Mouse (Mus musculus): ENCODE measurements around the gene Ptpru. TPM values are rescaled to one million over a fixed set of nuclear protein-coding genes. Genes with fewer than 3 reads are reported as not detected.
A peak's percentile ranks its signal among the peaks of the same experiment; 100 is the strongest.

Gene Ptpru
- polyA plus RNA-seq, 1 experiment from 2014 or later: 11.4 TPM

GRCm38 (mm10) chr4:131744685-131745043, 93.4 kb downstream of the Ptpru start:
- 84% methylated on average over 5 of the region's 5 CpGs for WGBS
- Histone ChIP-seq H3K9me3 (ENCODE audit: control insufficient read depth, low read length) (no peaks in the 10 kb centered on the region), H3K4me1 (ENCODE audit: control insufficient read depth, insufficient read depth, low read length) (no peaks in the 10 kb centered on the region), H3K4me2 (no peak overlapping the region), H3K4me3 (ENCODE audit: low read depth, low read length) (no peak overlapping the region), H3K36me3 (ENCODE audit: control insufficient read depth, insufficient read depth, low read length) (no peaks in the 10 kb centered on the region), H3K27ac (ENCODE audit: low read depth, low read length) (no peak overlapping the region), H3K9ac (ENCODE audit: low read length) (no peak overlapping the region), H3K27me3 (ENCODE audit: control insufficient read depth, insufficient read depth, low read length) (no peaks in the 10 kb centered on the region)
- DNase-seq (ENCODE audit: low spot score, missing footprints): peak; percentile 45
- no peak for ATAC-seq (ENCODE audit: low FRiP score)

- Histone ChIP-seq H3K27ac (ENCODE audit: low read depth, low read length) (no peak overlapping the region), H3K36me3 (ENCODE audit: control insufficient read depth, insufficient read depth, low read length) (no peaks in the 10 kb centered on the region), H3K27me3 (ENCODE audit: control insufficient read depth, insufficient read depth, low read length) (no peaks in the 10 kb centered on the region), H3K9me3 (ENCODE audit: control insufficient read depth, low read length) (no peaks in the 10 kb centered on the region), H3K9ac (ENCODE audit: low read length) (no peak overlapping the region), H3K4me2 (no peak overlapping the region), H3K4me1 (ENCODE audit: control insufficient read depth, insufficient read depth, low read length) (no peaks in the 10 kb centered on the region), H3K4me3 (ENCODE audit: low read depth, low read length) (no peak overlapping the region)
- ATAC-seq (ENCODE audit: low FRiP score) (no peak), DNase-seq (ENCODE audit: low spot score, missing footprints) (peak; percentile 33)
- 66% methylated on average over 5 of the region's 5 CpGs for WGBS
Observed at GRCm38 (mm10) chr4:131743831-131744684, 94.0 kb downstream of the Ptpru start.

GRCm38 (mm10) chr4:131743031-131743430, 95.1 kb downstream of the Ptpru start:
- no peak overlapping the region for H3K9ac ChIP-seq (ENCODE audit: low read length)
- no peak for ATAC-seq (ENCODE audit: low FRiP score)
- DNase-seq (ENCODE audit: low spot score, missing footprints): peak; percentile 56

GRCm38 (mm10) chr4:131740621-131741020, 97.5 kb downstream of the Ptpru start:
- Histone ChIP-seq H3K36me3 (ENCODE audit: control insufficient read depth, insufficient read depth, low read length) (no peaks in the 10 kb centered on the region), H3K4me3 (ENCODE audit: low read depth, low read length) (no peak overlapping the region), H3K4me2 (no peak overlapping the region), H3K27ac (ENCODE audit: low read depth, low read length) (no peak overlapping the region), H3K4me1 (ENCODE audit: control insufficient read depth, insufficient read depth, low read length) (no peaks in the 10 kb centered on the region), H3K27me3 (ENCODE audit: control insufficient read depth, insufficient read depth, low read length) (no peaks in the 10 kb centered on the region), H3K9ac (ENCODE audit: low read length) (no peak overlapping the region), H3K9me3 (ENCODE audit: control insufficient read depth, low read length) (no peaks in the 10 kb centered on the region)
- no peak for DNase-seq (ENCODE audit: low spot score, missing footprints)
- ATAC-seq (ENCODE audit: low FRiP score): no peak
- 82% methylated on average over 5 of the region's 5 CpGs for WGBS

More at GRCm38 (mm10) chr4:131743031-131743430, 95.1 kb downstream of the Ptpru start:
- no peak overlapping the region for H3K4me3 ChIP-seq (ENCODE audit: low read depth, low read length)
- H3K9me3 ChIP-seq (ENCODE audit: control insufficient read depth, low read length): no peaks in the 10 kb centered on the region
- H3K4me1 ChIP-seq (ENCODE audit: control insufficient read depth, insufficient read depth, low read length): no peaks in the 10 kb centered on the region
- 83% methylated on average over 13 of the region's 13 CpGs for WGBS
- H3K36me3 ChIP-seq (ENCODE audit: control insufficient read depth, insufficient read depth, low read length): no peaks in the 10 kb centered on the region
- H3K27ac ChIP-seq (ENCODE audit: low read depth, low read length): no peak overlapping the region
- H3K27me3 ChIP-seq (ENCODE audit: control insufficient read depth, insufficient read depth, low read length): no peaks in the 10 kb centered on the region
- no peak overlapping the region for H3K4me2 ChIP-seq

- H3K4me1 ChIP-seq (ENCODE audit: control insufficient read depth, insufficient read depth, low read length): no peaks in the 10 kb centered on the region
- H3K27me3 ChIP-seq (ENCODE audit: control insufficient read depth, insufficient read depth, low read length): no peaks in the 10 kb centered on the region
- H3K36me3 ChIP-seq (ENCODE audit: control insufficient read depth, insufficient read depth, low read length): no peaks in the 10 kb centered on the region
- ATAC-seq (ENCODE audit: low FRiP score): no peak
- H3K9ac ChIP-seq (ENCODE audit: low read length): no peak overlapping the region
- no peak overlapping the region for H3K4me2 ChIP-seq
- H3K27ac ChIP-seq (ENCODE audit: low read depth, low read length): no peak overlapping the region
- 56% methylated on average over 7 of the region's 7 CpGs for WGBS
- no peak overlapping the region for H3K4me3 ChIP-seq (ENCODE audit: low read depth, low read length)
- no peak for DNase-seq (ENCODE audit: low spot score, missing footprints)
- no peaks in the 10 kb centered on the region for H3K9me3 ChIP-seq (ENCODE audit: control insufficient read depth, low read length)
Observed at GRCm38 (mm10) chr4:131728628-131729027, 109.5 kb downstream of the Ptpru start.

GRCm38 (mm10) chr4:131723415-131724080, 114.5 kb downstream of the Ptpru start:
- WGBS: 57% methylated on average over 11 of the region's 11 CpGs
- ATAC-seq (ENCODE audit: low FRiP score) (no peak), DNase-seq (ENCODE audit: low spot score, missing footprints) (peak; percentile 94)
- no peaks in the 10 kb centered on the region for H3K9me3 ChIP-seq (ENCODE audit: control insufficient read depth, low read length)
- no peaks in the 10 kb centered on the region for H3K36me3 ChIP-seq (ENCODE audit: control insufficient read depth, insufficient read depth, low read length)
- no peak overlapping the region for H3K9ac ChIP-seq (ENCODE audit: low read length)
- peaks cover 8% of the 10 kb centered on the region; the same call in 1 of the 2 replicates for H3K4me1 ChIP-seq (ENCODE audit: control insufficient read depth, insufficient read depth, low read length)
- H3K4me3 ChIP-seq (ENCODE audit: low read depth, low read length): no peak overlapping the region
- H3K27me3 ChIP-seq (ENCODE audit: control insufficient read depth, insufficient read depth, low read length): no peaks in the 10 kb centered on the region
- H3K27ac ChIP-seq (ENCODE audit: low read depth, low read length): no peak overlapping the region
- H3K4me2 ChIP-seq: no peak overlapping the region

- ATAC-seq (ENCODE audit: low FRiP score) (no peak), DNase-seq (ENCODE audit: low spot score, missing footprints) (no peak)
- Histone ChIP-seq H3K36me3 (ENCODE audit: control insufficient read depth, insufficient read depth, low read length) (no peaks in the 10 kb centered on the region), H3K4me2 (no peak overlapping the region), H3K4me1 (ENCODE audit: control insufficient read depth, insufficient read depth, low read length) (peaks cover 8% of the 10 kb centered on the region; the same call in 1 of the 2 replicates), H3K27ac (ENCODE audit: low read depth, low read length) (no peak overlapping the region), H3K9me3 (ENCODE audit: control insufficient read depth, low read length) (no peaks in the 10 kb centered on the region), H3K9ac (ENCODE audit: low read length) (no peak overlapping the region), H3K27me3 (ENCODE audit: control insufficient read depth, insufficient read depth, low read length) (no peaks in the 10 kb centered on the region), H3K4me3 (ENCODE audit: low read depth, low read length) (no peak overlapping the region)
- whole genome bisulfite sequencing: 44% methylated on average over 8 of the region's 8 CpGs
Observed at GRCm38 (mm10) chr4:131722121-131722841, 115.8 kb downstream of the Ptpru start.

GRCm38 (mm10) chr4:131719151-131719550, 118.9 kb downstream of the Ptpru start:
- no peak overlapping the region for H3K4me3 ChIP-seq (ENCODE audit: low read depth, low read length)
- no peak for DNase-seq (ENCODE audit: low spot score, missing footprints)
- H3K9me3 ChIP-seq (ENCODE audit: control insufficient read depth, low read length): no peaks in the 10 kb centered on the region
- no peak overlapping the region for H3K27ac ChIP-seq (ENCODE audit: low read depth, low read length)
- no peaks in the 10 kb centered on the region for H3K27me3 ChIP-seq (ENCODE audit: control insufficient read depth, insufficient read depth, low read length)
- ATAC-seq (ENCODE audit: low FRiP score): no peak
- peaks cover 8% of the 10 kb centered on the region; the same call in 1 of the 2 replicates for H3K4me1 ChIP-seq (ENCODE audit: control insufficient read depth, insufficient read depth, low read length)
- 79% methylated on average over 5 of the region's 5 CpGs for WGBS
- no peaks in the 10 kb centered on the region for H3K36me3 ChIP-seq (ENCODE audit: control insufficient read depth, insufficient read depth, low read length)
- H3K9ac ChIP-seq (ENCODE audit: low read length): no peak overlapping the region
- no peak overlapping the region for H3K4me2 ChIP-seq
